Mouse (Mus musculus) CH12.LX (cell line): ENCODE results near the gene Hacd4. TPM values are rescaled to one million over a fixed set of nuclear protein-coding genes. Genes with fewer than 3 reads are reported as not detected.

Experiments
- DNase-seq: peaks from one replicate; pipeline ENCODE4 v3.0.0-alpha.2; 2013; ENCODE audit errors: extremely low read depth
- H3K27ac ChIP-seq: 2 replicates; pipeline ENCODE4 v1.5.1; 2012; ENCODE audit warnings: low read depth, mild to moderate bottlenecking, control low read depth, moderate library complexity; ENCODE audit not compliant: insufficient read depth
- H3K27me3 ChIP-seq: replicated peaks from 2 replicates; pipeline ENCODE3; 2012; ENCODE audit warnings: inconsistent platforms
- H3K36me3 ChIP-seq, 2 experiments: replicated peaks in 1 of 2; 2 replicates each; pipeline versions ENCODE3 to v1.6.1; 2012; ENCODE audit warnings: inconsistent platforms in 1 of 2, low read length in 1 of 2, mild to moderate bottlenecking in 1 of 2, mixed read lengths in 1 of 2, moderate library complexity in 1 of 2; ENCODE audit not compliant: control insufficient read depth in 1 of 2, insufficient read depth in 1 of 2
- H3K4me1 ChIP-seq, 2 experiments: 2 replicates each; pipeline ENCODE4 v1.6.1; 2012; ENCODE audit warnings: inconsistent platforms in 1 of 2, moderate library complexity in 1 of 2; ENCODE audit not compliant: insufficient read depth in 2 of 2, control insufficient read depth in 1 of 2
- H3K4me2 ChIP-seq: 2 replicates; pipeline ENCODE4 v1.6.1; 2012; ENCODE audit warnings: low read depth, mild to moderate bottlenecking, control low read depth; ENCODE audit not compliant: poor library complexity, insufficient read depth, severe bottlenecking
- H3K4me3 ChIP-seq, 3 experiments: fragments of 150-350 bp in 1 of 3; sonication (generic) in 1 of 3; replicated peaks in 1 of 3; 2 replicates each; pipeline versions ENCODE3 to v1.5.1; 2011 to 2012; ENCODE audit warnings: low read depth in 2 of 3, low read length in 2 of 3, mild to moderate bottlenecking in 2 of 3, moderate library complexity in 2 of 3, control low read depth in 1 of 3, improper control_type of control experiment in 1 of 3, inconsistent platforms in 1 of 3, mixed read lengths in 1 of 3; ENCODE audit not compliant: poor library complexity in 1 of 3
- H3K79me2 ChIP-seq: replicated peaks from 2 replicates; pipeline ENCODE4 v1.6.1; 2012; ENCODE audit warnings: mild to moderate bottlenecking, moderate library complexity; ENCODE audit not compliant: control insufficient read depth, poor library complexity, insufficient read depth, severe bottlenecking; ENCODE audit errors: extremely low read depth
- H3K9ac ChIP-seq: 2 replicates; pipeline ENCODE4 v1.6.1; 2012; ENCODE audit warnings: low read depth, mild to moderate bottlenecking, control low read depth, moderate library complexity; ENCODE audit not compliant: insufficient read depth
- H3K9me3 ChIP-seq: replicated peaks from 2 replicates; pipeline ENCODE3; 2012; ENCODE audit warnings: low read length, inconsistent platforms, mixed read lengths
- CHD1 ChIP-seq: IDR thresholded peaks from 2 replicates; pipeline ENCODE4 v1.6.1; 2012; ENCODE audit warnings: low read depth, low read length, improper control_type of control experiment, inconsistent platforms
- CHD2 ChIP-seq: IDR thresholded peaks from 2 replicates; pipeline ENCODE4 v1.6.1; 2011; ENCODE audit warnings: low read length, improper control_type of control experiment
- E2F4 ChIP-seq: IDR thresholded peaks from 2 replicates; pipeline ENCODE4 v1.6.1; 2011; ENCODE audit warnings: low read depth, low read length, improper control_type of control experiment; ENCODE audit not compliant: insufficient replicate concordance
- ELF1 ChIP-seq: IDR thresholded peaks from 2 replicates; pipeline ENCODE4 v1.6.1; 2014; ENCODE audit warnings: low read depth, mild to moderate bottlenecking, inconsistent platforms, low read length, improper control_type of control experiment
- EP300 ChIP-seq: IDR thresholded peaks from 2 replicates; pipeline ENCODE4 v1.6.1; 2011; ENCODE audit warnings: low read length, improper control_type of control experiment
- GABPA ChIP-seq: IDR thresholded peaks from 2 replicates; pipeline ENCODE4 v1.6.1; 2012; ENCODE audit warnings: low read depth, low read length, improper control_type of control experiment, inconsistent platforms; ENCODE audit not compliant: insufficient replicate concordance
- HCFC1 ChIP-seq: IDR thresholded peaks from 2 replicates; pipeline ENCODE4 v1.6.1; 2012; ENCODE audit warnings: low read depth, mild to moderate bottlenecking, inconsistent platforms, low read length, improper control_type of control experiment
- IRF4 ChIP-seq: IDR thresholded peaks from 2 replicates; pipeline ENCODE4 v1.6.1; 2014; ENCODE audit warnings: low read depth, mild to moderate bottlenecking, inconsistent platforms, low read length, improper control_type of control experiment
- JUN ChIP-seq: IDR thresholded peaks from 2 replicates; pipeline ENCODE4 v1.6.1; 2011; ENCODE audit warnings: low read depth, mild to moderate bottlenecking, low read length, improper control_type of control experiment, moderate library complexity; ENCODE audit not compliant: insufficient read depth
- JUND ChIP-seq: conservative IDR thresholded peaks from 2 replicates; pipeline ENCODE4 v1.6.1; 2011; ENCODE audit warnings: low read depth, low read length, improper control_type of control experiment
- KAT2A ChIP-seq: IDR thresholded peaks from 2 replicates; pipeline ENCODE4 v1.6.1; 2012; ENCODE audit warnings: low read length, improper control_type of control experiment, inconsistent platforms; ENCODE audit not compliant: insufficient replicate concordance
- MAZ ChIP-seq: IDR thresholded peaks from 2 replicates; pipeline ENCODE4 v1.6.1; 2012; ENCODE audit warnings: low read depth, mild to moderate bottlenecking, inconsistent platforms, low read length, improper control_type of control experiment, moderate library complexity
- NELFE ChIP-seq: IDR thresholded peaks from 2 replicates; pipeline ENCODE4 v1.6.1; 2011; ENCODE audit warnings: low read depth, low read length, improper control_type of control experiment
- SIN3A ChIP-seq: IDR thresholded peaks from 2 replicates; pipeline ENCODE4 v1.6.1; 2012; ENCODE audit warnings: low read length, improper control_type of control experiment, inconsistent platforms
- TCF12 ChIP-seq: IDR thresholded peaks from 2 replicates; pipeline ENCODE4 v1.6.1; 2014; ENCODE audit warnings: low read depth, mild to moderate bottlenecking, inconsistent platforms, low read length, improper control_type of control experiment
- USF2 ChIP-seq: conservative IDR thresholded peaks from 2 replicates; pipeline ENCODE4 v1.6.1; 2011; ENCODE audit warnings: low read depth, low read length, improper control_type of control experiment
- dilution Hi-C: fragments of 300-500 bp; cut with MboI; formaldehyde crosslinking; loops from 2 replicates; pipeline ENCODE4 v1.14.3; 2020; ENCODE audit warnings: low sequenced_read_pairs; ENCODE audit not compliant: extremely low pct_unique_long_range_greater_than_20kb, extremely low pct_ligation_motif_present
- in situ Hi-C: fragments of 300-500 bp; cut with MboI; formaldehyde crosslinking; loops from 3 replicates; pipeline ENCODE4 v1.14.3; 2019; ENCODE audit warnings: low sequenced_read_pairs, low pct_ligation_motif_present, low pct_unique_long_range_greater_than_20kb, mixed read lengths
- polyA plus RNA-seq: library from polyadenylated mRNA; unstranded; fragments of >175 nt; gene quantifications from 2 replicates; pipeline ENCODE4 v1.2.1, GENCODE M21; 2012; ENCODE audit warnings: low read depth; ENCODE audit not compliant: insufficient read length
- total RNA-seq, 2 experiments: library from RNA; depleted of rRNA; stranded (reverse); fragments of 300-350 nt in 1 of 2; fragments of >200 nt in 1 of 2; gene quantifications; 2 replicates each; pipeline ENCODE4 v1.2.3; 2012 to 2014

Gene Hacd4
- total and polyA plus RNA-seq, 3 experiments: 0.17 TPM; not detected in 2

GRCm38 (mm10) chr4:88415017-88415416 lies 23.7 kb downstream of the Hacd4 start:
- DNase-seq: no peak
- H3K4me1 ChIP-seq: peaks cover 0 to 32% of the 10 kb centered on the region in 2 experiments; a peak in 2 of 4 replicates
- dilution Hi-C loops (no loop called here), in situ Hi-C loops (no loop called here)
- no peak overlapping the region for H3K4me2 ChIP-seq
- no peaks in the 10 kb centered on the region for H3K27me3 ChIP-seq
- no peaks in the 10 kb centered on the region for H3K36me3 ChIP-seq
- no peak for TF ChIP-seq CHD1
- TF ChIP-seq, all 38 proteins: peak for 0
- Histone ChIP-seq H3K9ac (no peak overlapping the region), H3K79me2 (no peaks in the 10 kb centered on the region), H3K4me3 (no peak overlapping the region), H3K27ac (no peak overlapping the region), H3K9me3 (no peaks in the 10 kb centered on the region)

- H3K79me2 ChIP-seq: no peaks in the 10 kb centered on the region
- no peak overlapping the region for H3K4me2 ChIP-seq
- dilution Hi-C loops: no loop called here
- H3K4me1 ChIP-seq: peaks cover 0 to 39% of the 10 kb centered on the region in 2 experiments; a peak in 2 of 4 replicates
- no peak for TF ChIP-seq JUN
- H3K27ac ChIP-seq: no peak overlapping the region
- no peaks in the 10 kb centered on the region for H3K9me3 ChIP-seq
- in situ Hi-C loops: no loop called here
- no peak overlapping the region for H3K4me3 ChIP-seq
- H3K27me3 ChIP-seq: no peaks in the 10 kb centered on the region
- peaks cover 0 to 13% of the 10 kb centered on the region in 2 experiments for H3K36me3 ChIP-seq
- no peak overlapping the region for H3K9ac ChIP-seq
- no peak for DNase-seq
Observed at GRCm38 (mm10) chr4:88412331-88412730, 26.4 kb downstream of the Hacd4 start.

GRCm38 (mm10) chr4:88409279-88409678 lies 29.4 kb downstream of the Hacd4 start:
- Histone ChIP-seq H3K79me2 (no peaks in the 10 kb centered on the region), H3K27ac (no peak overlapping the region), H3K9ac (no peak overlapping the region), H3K4me2 (no peak overlapping the region), H3K4me1 (peaks cover 0 to 33% of the 10 kb centered on the region in 2 experiments; a peak in 2 of 4 replicates), H3K27me3 (no peaks in the 10 kb centered on the region), H3K36me3 (peaks cover 0 to 18% of the 10 kb centered on the region in 2 experiments), H3K9me3 (no peaks in the 10 kb centered on the region), H3K4me3 (no peak overlapping the region)
- DNase-seq: peak; percentile 59
- dilution Hi-C loops (no loop called here), in situ Hi-C loops (no loop called here)
- TF ChIP-seq E2F4 (no peak), ELF1 (no peak), USF2 (no peak), GABPA (no peak), TCF12 (no peak), CHD1 (no peak), IRF4 (0 out of 2 replicates have a peak, but pooled peaks have one; percentile 37), EP300 (peak; percentile 70), SIN3A (no peak), MAZ (no peak), KAT2A (no peak), HCFC1 (no peak), CHD2 (no peak), NELFE (no peak), JUND (peak; percentile 31; the same call in 1 of the 2 replicates)
